Mouse (Mus musculus): ENCODE results near the gene Fcrl5. TPM values are rescaled to one million over a fixed set of nuclear protein-coding genes. Genes with fewer than 3 reads are reported as not detected.
"Not testable (repeated sequence)": the region's sequence is repeated elsewhere in the genome, so short reads cannot be mapped to it uniquely, and the experiment has no call there.

Fcrl5 gene
- polyA plus RNA-seq, 1 experiment: not detected

DNA sequence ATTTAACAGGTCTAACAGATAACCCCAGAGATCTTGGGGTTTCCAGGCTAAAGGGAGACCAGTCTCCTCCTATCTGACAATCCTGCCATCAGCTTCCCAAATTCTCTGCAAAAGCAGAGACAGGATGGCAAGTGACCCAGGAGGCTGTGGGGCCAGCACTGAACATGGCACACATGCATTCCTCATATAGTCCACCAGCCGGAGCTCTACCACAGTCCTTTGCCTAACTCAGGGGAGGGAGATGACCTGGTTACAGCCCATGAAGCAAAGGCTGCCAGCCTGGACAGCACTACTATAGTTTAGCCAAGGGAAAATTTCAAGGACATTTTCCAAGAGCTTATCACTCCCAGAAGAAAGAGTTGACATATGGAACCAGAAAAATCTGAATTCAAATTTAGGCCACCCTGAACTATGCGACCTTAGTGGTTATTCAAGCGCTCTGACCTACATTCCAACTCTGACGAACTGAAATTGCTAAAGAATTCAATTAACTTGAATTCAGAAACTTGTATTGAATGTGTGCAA is 13.1 kb upstream of the Fcrl5 start:
- no peak overlapping the region for H3K4me3 ChIP-seq (replicated peaks)
- no peaks in the 10 kb centered on the region for H3K4me1 ChIP-seq (ENCODE audit: control insufficient read depth)
- H3K27me3 ChIP-seq (ENCODE audit: control insufficient read depth): no peaks in the 10 kb centered on the region
- no peaks in the 10 kb centered on the region for H3K36me3 ChIP-seq (ENCODE audit: control insufficient read depth)
- H3K9me3 ChIP-seq (ENCODE audit: control insufficient read depth, low read length): no peaks in the 10 kb centered on the region
- no peak for TF ChIP-seq TAL1 (IDR thresholded peaks at IDR 0.05; ENCODE audit: low read length)
- no peak for TF ChIP-seq GATA1 (IDR thresholded peaks at IDR 0.05; ENCODE audit: low read length)

DNA sequence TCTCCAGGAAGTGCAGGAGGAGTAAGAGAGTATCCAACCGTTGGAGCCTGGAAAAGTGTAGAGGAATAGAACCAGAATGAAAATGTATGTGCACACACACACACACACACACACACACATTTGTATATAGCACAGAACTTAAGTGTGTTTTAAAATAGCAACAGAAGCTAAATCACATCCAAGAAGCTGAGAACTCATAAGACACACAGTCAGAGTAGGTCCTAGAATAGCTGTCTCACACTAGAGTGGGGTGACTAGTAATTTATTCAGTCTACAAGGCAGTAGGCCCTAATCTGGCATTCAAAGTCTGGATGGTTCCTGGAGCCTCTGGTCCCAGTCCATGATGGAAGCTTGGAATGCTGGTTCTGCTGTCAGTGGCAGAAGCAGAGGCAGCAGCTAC is 5.0 kb downstream of the Fcrl5 start:
- no peaks in the 10 kb centered on the region for H3K9me3 ChIP-seq (ENCODE audit: control insufficient read depth, low read length)
- H3K36me3 ChIP-seq (ENCODE audit: control insufficient read depth): no peaks in the 10 kb centered on the region
- no peak overlapping the region for H3K4me3 ChIP-seq (replicated peaks)
- TF ChIP-seq GATA1 (IDR thresholded peaks at IDR 0.05; ENCODE audit: low read length) (no peak), TAL1 (IDR thresholded peaks at IDR 0.05; ENCODE audit: low read length) (no peak)
- H3K27me3 ChIP-seq (ENCODE audit: control insufficient read depth): no peaks in the 10 kb centered on the region
- H3K4me1 ChIP-seq (ENCODE audit: control insufficient read depth): no peaks in the 10 kb centered on the region

DNA sequence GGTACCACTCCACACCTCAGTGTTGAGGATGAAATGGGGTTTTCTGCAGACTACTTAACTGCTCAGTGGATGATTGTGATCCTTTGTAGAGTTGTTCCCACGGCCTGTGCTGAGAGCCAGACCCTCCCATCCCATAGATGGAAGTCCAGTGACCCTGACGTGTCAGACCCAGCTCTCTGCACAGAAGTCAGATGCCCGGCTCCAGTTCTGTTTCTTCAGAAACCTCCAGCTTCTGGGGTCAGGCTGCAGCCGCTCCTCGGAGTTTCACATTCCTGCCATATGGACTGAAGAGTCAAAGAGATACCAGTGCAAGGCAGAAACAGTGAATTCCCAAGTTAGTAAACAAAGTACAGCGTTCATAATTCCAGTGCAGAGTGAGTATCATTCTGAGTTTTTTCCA is 8.4 kb downstream of the Fcrl5 start:
- H3K4me3 ChIP-seq (replicated peaks): no peak overlapping the region
- no peaks in the 10 kb centered on the region for H3K36me3 ChIP-seq (ENCODE audit: control insufficient read depth)
- no peak for TF ChIP-seq GATA1 (IDR thresholded peaks at IDR 0.05; ENCODE audit: low read length)
- TF ChIP-seq TAL1 (IDR thresholded peaks at IDR 0.05; ENCODE audit: low read length): no peak
- H3K9me3 ChIP-seq (ENCODE audit: control insufficient read depth, low read length): no peaks in the 10 kb centered on the region
- H3K4me1 ChIP-seq (ENCODE audit: control insufficient read depth): no peaks in the 10 kb centered on the region
- H3K27me3 ChIP-seq (ENCODE audit: control insufficient read depth): no peaks in the 10 kb centered on the region

DNA sequence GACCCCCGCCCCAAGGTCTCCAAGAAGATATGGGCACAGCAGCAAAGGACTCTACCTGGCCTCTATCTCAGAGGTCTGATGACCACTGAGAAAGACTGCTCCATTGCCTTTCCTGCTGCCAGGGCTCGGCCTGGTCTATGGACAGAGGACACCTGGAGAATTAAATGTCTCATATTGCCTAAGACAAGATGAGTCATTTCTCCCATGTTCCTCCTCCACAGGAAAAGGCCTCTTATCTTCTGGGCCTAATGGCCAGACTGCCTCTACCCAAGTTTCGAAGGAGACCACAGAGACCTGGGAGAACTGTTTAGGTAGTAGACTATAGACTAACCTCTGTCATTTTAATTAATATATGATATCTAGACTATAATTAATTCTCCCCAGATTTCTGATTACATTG is 29.9 kb downstream of the Fcrl5 start:
- no peaks in the 10 kb centered on the region for H3K27me3 ChIP-seq (ENCODE audit: control insufficient read depth)
- H3K36me3 ChIP-seq (ENCODE audit: control insufficient read depth): no peaks in the 10 kb centered on the region
- TF ChIP-seq GATA1 (IDR thresholded peaks at IDR 0.05; ENCODE audit: low read length) (no peak), TAL1 (IDR thresholded peaks at IDR 0.05; ENCODE audit: low read length) (no peak)
- H3K4me3 ChIP-seq (replicated peaks): no peak overlapping the region
- H3K4me1 ChIP-seq (ENCODE audit: control insufficient read depth): no peaks in the 10 kb centered on the region
- H3K9me3 ChIP-seq (ENCODE audit: control insufficient read depth, low read length): no peaks in the 10 kb centered on the region

DNA sequence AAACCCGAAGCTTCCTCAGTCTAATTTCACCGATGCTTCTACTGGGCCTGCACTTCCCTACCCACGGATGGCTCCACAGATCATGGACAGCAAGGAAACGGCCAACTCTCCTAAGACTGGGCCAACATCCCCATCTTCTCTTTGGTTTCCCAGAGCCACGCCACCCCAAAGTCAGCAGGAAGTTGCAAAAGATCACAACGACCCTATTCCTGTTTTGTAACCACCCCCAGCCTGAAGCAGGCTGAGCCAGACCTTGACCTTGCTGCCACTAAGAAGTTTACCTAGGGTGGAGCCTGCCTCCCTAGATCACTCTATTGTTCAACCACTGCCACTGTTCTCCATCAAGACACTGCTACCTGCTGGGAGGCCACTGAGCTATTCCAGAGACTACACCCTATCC is 31.4 kb downstream of the Fcrl5 start:
- Histone ChIP-seq H3K4me1 (ENCODE audit: control insufficient read depth) (no peaks in the 10 kb centered on the region), H3K36me3 (ENCODE audit: control insufficient read depth) (no peaks in the 10 kb centered on the region), H3K9me3 (ENCODE audit: control insufficient read depth, low read length) (no peaks in the 10 kb centered on the region), H3K27me3 (ENCODE audit: control insufficient read depth) (no peaks in the 10 kb centered on the region), H3K4me3 (replicated peaks) (no peak overlapping the region)
- TF ChIP-seq GATA1 (IDR thresholded peaks at IDR 0.05; ENCODE audit: low read length) (no peak), TAL1 (IDR thresholded peaks at IDR 0.05; ENCODE audit: low read length) (no peak)

DNA sequence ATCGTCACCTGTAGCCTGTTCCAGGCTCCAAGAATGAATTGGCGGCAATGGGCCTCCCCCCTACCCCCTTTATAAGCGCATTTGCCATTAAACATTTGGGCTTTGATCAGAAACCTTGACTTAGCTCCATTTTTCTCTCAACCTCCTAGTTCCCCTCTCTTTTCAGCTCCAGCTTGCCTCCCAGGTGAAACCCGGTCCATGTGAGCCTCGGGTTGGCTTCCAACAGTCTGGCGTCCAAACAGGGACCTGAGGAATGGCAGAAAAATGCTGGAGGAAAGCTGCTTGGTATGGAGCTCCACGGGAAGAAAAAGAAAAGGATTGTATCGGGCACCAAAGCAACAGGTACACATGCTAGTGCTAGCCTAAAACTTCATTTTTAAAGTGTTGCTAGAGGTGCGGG is 31.8 kb downstream of the Fcrl5 start:
- H3K36me3 ChIP-seq (ENCODE audit: control insufficient read depth): no peaks in the 10 kb centered on the region
- TF ChIP-seq TAL1 (IDR thresholded peaks at IDR 0.05; ENCODE audit: low read length) (no peak), GATA1 (IDR thresholded peaks at IDR 0.05; ENCODE audit: low read length) (no peak)
- no peaks in the 10 kb centered on the region for H3K4me1 ChIP-seq (ENCODE audit: control insufficient read depth)
- H3K4me3 ChIP-seq (replicated peaks): no peak overlapping the region
- H3K27me3 ChIP-seq (ENCODE audit: control insufficient read depth): no peaks in the 10 kb centered on the region
- no peaks in the 10 kb centered on the region for H3K9me3 ChIP-seq (ENCODE audit: control insufficient read depth, low read length)

DNA sequence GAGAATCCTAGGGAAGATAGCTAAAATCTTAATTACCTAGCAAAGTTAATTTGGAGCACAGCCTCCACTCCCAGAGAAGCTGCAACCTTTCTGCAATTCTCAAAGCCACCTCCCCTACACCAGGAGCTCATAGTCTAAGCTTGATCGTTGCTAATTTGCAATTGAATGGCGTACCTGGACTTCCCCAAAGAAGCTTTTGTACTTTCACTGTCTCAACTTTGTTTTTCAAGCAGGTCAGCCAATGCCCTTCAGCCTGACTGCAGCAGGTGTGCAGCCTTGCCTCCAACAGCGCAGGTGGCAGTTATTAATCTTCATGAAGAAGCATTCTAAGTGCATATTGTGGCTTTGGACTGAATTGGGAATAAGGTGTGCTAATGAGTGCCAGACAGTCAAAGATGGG is 42.4 kb downstream of the Fcrl5 start:
- H3K4me3 ChIP-seq (replicated peaks); H3K4me1 ChIP-seq (ENCODE audit: control insufficient read depth); H3K9me3 ChIP-seq (ENCODE audit: control insufficient read depth, low read length); H3K27me3 ChIP-seq (ENCODE audit: control insufficient read depth); H3K36me3 ChIP-seq (ENCODE audit: control insufficient read depth): not testable (repeated sequence)

DNA sequence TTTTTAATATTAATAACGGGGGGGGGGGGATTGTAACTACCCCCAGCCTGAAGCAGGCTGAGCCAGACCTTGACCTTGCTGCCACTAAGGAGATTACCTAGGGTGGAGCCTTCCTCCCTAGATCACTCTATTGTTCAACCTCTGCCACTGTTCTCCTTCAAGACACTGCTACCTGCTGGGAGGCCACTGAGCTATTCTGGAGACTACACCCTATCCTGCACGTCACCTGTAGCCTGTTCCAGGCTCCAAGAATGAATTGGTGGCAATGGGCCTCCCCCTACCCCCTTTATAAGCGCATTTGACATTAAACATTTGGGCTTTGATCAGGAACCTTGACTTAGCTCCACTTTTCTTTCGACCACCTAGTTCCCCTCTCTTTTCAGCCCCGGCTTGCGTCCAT is 43.0 kb downstream of the Fcrl5 start:
- H3K9me3 ChIP-seq (ENCODE audit: control insufficient read depth, low read length); H3K36me3 ChIP-seq (ENCODE audit: control insufficient read depth); H3K4me1 ChIP-seq (ENCODE audit: control insufficient read depth); H3K27me3 ChIP-seq (ENCODE audit: control insufficient read depth); H3K4me3 ChIP-seq (replicated peaks): not testable (repeated sequence)

DNA sequence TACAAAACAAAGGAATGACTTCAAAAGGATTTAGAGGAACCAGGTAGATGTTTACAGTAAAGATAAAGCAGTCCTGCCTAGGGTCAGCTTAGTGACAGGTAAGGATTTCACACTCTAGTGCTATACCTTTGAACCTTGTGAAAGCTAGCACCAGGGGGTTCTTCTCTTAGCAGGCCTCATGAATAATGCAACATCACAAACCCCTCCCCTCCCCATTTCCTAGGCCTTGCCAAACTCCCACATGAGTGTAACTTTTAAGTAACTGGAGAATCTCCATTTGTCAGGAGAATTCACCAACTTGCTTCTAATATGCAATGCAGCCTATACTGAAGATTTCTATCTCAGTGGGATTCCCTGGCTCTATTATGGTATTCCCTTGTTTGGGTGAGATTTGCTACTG is 43.7 kb downstream of the Fcrl5 start:
- not testable (repeated sequence) for H3K36me3 ChIP-seq (ENCODE audit: control insufficient read depth); H3K9me3 ChIP-seq (ENCODE audit: control insufficient read depth, low read length); H3K27me3 ChIP-seq (ENCODE audit: control insufficient read depth); H3K4me3 ChIP-seq (replicated peaks); H3K4me1 ChIP-seq (ENCODE audit: control insufficient read depth)

DNA sequence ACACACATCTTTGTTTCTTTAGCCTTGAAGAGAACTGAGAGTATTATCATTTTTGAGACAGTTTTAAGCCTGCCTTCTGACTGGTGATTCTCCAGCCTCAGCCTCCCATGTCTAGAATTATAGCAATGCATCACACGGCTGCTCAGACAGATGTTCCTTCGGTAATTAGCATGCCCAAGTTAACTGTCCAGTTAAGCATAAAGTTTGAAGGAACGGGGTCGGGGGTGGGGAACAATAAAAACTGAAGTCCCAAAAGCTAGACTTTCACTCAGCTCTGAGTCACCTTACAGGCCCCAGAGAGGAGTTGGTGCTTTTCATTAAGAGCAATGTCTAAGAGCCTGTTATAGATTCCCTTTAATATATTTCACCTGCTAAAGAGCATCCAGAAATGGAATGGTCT is 51.8 kb downstream of the Fcrl5 start:
- TF ChIP-seq TAL1 (IDR thresholded peaks at IDR 0.05; ENCODE audit: low read length) (no peak), GATA1 (IDR thresholded peaks at IDR 0.05; ENCODE audit: low read length) (no peak)
- H3K27me3 ChIP-seq (ENCODE audit: control insufficient read depth): no peaks in the 10 kb centered on the region

More for the DNA sequence above, 51.8 kb downstream of the Fcrl5 start:
- Histone ChIP-seq H3K4me1 (ENCODE audit: control insufficient read depth) (no peaks in the 10 kb centered on the region), H3K36me3 (ENCODE audit: control insufficient read depth) (no peaks in the 10 kb centered on the region), H3K9me3 (ENCODE audit: control insufficient read depth, low read length) (no peaks in the 10 kb centered on the region), H3K4me3 (replicated peaks) (no peak overlapping the region)

Data from erythroblast, embryonic 14.5 days (primary cell).